Mouse (Mus musculus) megakaryocyte, embryonic 14.5 days (primary cell): ENCODE results near the gene Sec1.

Experiments used
- FLI1 ChIP-seq: IDR thresholded peaks from 2 replicates; pipeline ENCODE4 v1.6.1; 2012; ENCODE audit warnings: low read length, inconsistent platforms, mixed read lengths
- GATA1 ChIP-seq: IDR thresholded peaks from 3 replicates; pipeline ENCODE4 v1.6.1; 2012; ENCODE audit warnings: mixed read lengths, low read length, inconsistent platforms, borderline replicate concordance

- TF ChIP-seq GATA1 (no peak), FLI1 (no peak)
These were observed 26.4 kb upstream of the Sec1 start, which contains the start of gene Fam83e for GRCm38 (mm10) chr7:45720413-45721233.
